In the genomic region with DNA sequence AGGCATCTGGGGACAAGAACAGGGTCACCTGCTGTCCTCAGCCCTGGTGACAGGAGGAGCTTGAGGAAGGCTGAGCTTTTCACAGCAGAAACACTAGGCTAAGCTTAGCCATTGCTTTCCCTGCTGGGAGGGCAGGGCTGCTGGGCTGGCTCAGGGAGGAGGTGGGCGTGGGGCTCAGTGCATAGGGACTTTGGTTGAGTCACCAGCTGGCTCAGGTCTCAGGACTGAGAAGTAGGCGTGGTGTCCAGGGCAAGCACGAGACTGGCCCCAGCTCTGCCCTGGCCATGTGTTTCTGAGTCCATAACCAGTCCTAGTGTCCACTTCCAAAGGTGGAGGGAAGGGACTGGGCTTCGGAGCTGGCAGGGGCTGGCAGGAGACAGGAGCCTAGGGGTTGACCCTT, we compare ENCODE assay signal across 13 mouse cellular contexts. TPM values are rescaled to one million over a fixed set of nuclear protein-coding genes. Genes with fewer than 3 reads are reported as not detected.
DNase-seq lines count a peak whose midpoint lies in the region; ATAC-seq lines count a peak whose summit lies in the region.
"Had no signal": no experiment of that assay in that cellular context is flagged by ENCODE, and none has a peak within 500 bp of the region (broad histone marks: within the 10 kb centered on the region; RNA-seq: fewer than 3 reads in every experiment).

No protein-coding gene starts in this region.

- no peaks in the 10 kb centered on the region for H3K9me3 ChIP-seq in forebrain, embryonic 12.5 days
- no peaks in the 10 kb centered on the region for H3K9me3 ChIP-seq in forebrain, embryonic 14.5 days (replicated peaks; ENCODE audit: control insufficient read depth, low read length)
- H3K9me3 ChIP-seq: forebrain, embryonic 10.5 days; G1E; heart, embryonic 15.5 days; liver, embryonic 13.5 days had no signal

- H3K27ac ChIP-seq in forebrain, embryonic 12.5 days = no peak overlapping the region
- no peak overlapping the region for H3K27ac ChIP-seq in forebrain, embryonic 14.5 days (ENCODE audit: low read depth, low read length)
- H3K27ac ChIP-seq: forebrain, embryonic 10.5 days; heart, embryonic 15.5 days; liver, embryonic 13.5 days had no signal

- no peak overlapping the region for H3K4me2 ChIP-seq in forebrain, embryonic 12.5 days
- H3K4me2 ChIP-seq in forebrain, embryonic 14.5 days (ENCODE audit: low read length) = no peak overlapping the region
- H3K4me2 ChIP-seq: heart, embryonic 15.5 days; liver, embryonic 13.5 days had no signal

- 87% methylated on average over 4 of the region's 4 CpGs for WGBS in forebrain, embryonic 12.5 days
- 82% methylated on average over 4 of the region's 4 CpGs for WGBS in forebrain, embryonic 14.5 days

- DNase-seq in lung, postnatal 10 days = peak; percentile 44
- DNase-seq in lung, postnatal 4 days = no peak
- peak; percentile 82 for DNase-seq in adrenal gland, postnatal 14 days
- DNase-seq in heart, postnatal 25 days (ENCODE audit: low spot score) = peak; percentile 61
- DNase-seq in urinary bladder, postnatal 4 days (ENCODE audit: low spot score in 2 of 2) = peak; percentile 60 to 76
- no peak for DNase-seq in forebrain, embryonic 14.5 days (ENCODE audit: low spot score)
- DNase-seq: layer of hippocampus, postnatal 36 days; liver, embryonic 13.5 days had no signal

- H3K9ac ChIP-seq in forebrain, embryonic 12.5 days = no peak overlapping the region
- H3K9ac ChIP-seq in forebrain, embryonic 14.5 days (ENCODE audit: low read length) = no peak overlapping the region
- H3K9ac ChIP-seq: heart, embryonic 15.5 days; liver, embryonic 13.5 days had no signal

- no peak overlapping the region for H3K4me3 ChIP-seq in forebrain, embryonic 12.5 days (replicated peaks)
- no peak overlapping the region for H3K4me3 ChIP-seq in forebrain, embryonic 14.5 days (ENCODE audit: low read depth, low read length)
- H3K4me3 ChIP-seq: forebrain, embryonic 10.5 days; heart, embryonic 15.5 days; liver, embryonic 13.5 days had no signal

- H3K36me3 ChIP-seq in forebrain, embryonic 12.5 days (replicated peaks) = peaks cover 55% of the 10 kb centered on the region
- H3K36me3 ChIP-seq in forebrain, embryonic 14.5 days (ENCODE audit: control insufficient read depth, insufficient read depth, low read length) = peaks cover 66% of the 10 kb centered on the region
- H3K36me3 ChIP-seq: G1E; heart, embryonic 15.5 days; liver, embryonic 13.5 days had no signal

- no peak for ATAC-seq in forebrain, embryonic 12.5 days (ENCODE audit: low FRiP score)
- no peak for ATAC-seq in forebrain, embryonic 14.5 days
- ATAC-seq: midbrain, embryonic 16.5 days had no signal

- intact Hi-C loops in heart, postnatal 25 days (cut with DNase I) = no loop called here

- peaks cover 11% of the 10 kb centered on the region for H3K4me1 ChIP-seq in forebrain, embryonic 12.5 days
- no peaks in the 10 kb centered on the region for H3K4me1 ChIP-seq in forebrain, embryonic 14.5 days (ENCODE audit: control insufficient read depth, insufficient read depth, low read length)
- H3K4me1 ChIP-seq: liver, embryonic 13.5 days had no signal

- H3K27me3 ChIP-seq in forebrain, embryonic 12.5 days = no peaks in the 10 kb centered on the region
- no peaks in the 10 kb centered on the region for H3K27me3 ChIP-seq in forebrain, embryonic 14.5 days (replicated peaks; ENCODE audit: control insufficient read depth, insufficient read depth, low read length)
- H3K27me3 ChIP-seq: heart, embryonic 15.5 days had no signal

RNA-seq across cellular contexts. Expression of a gene that starts 12.6 kb away (rescaled TPM):
- 82.2 and 85.0 TPM in 2 replicates for total RNA-seq in adrenal gland, postnatal 14 days (2021)
- total RNA-seq in heart, postnatal 25 days (2021) = 10 to 100 TPM; 36.0 to 39.8 TPM
- polyA plus RNA-seq in forebrain, embryonic 12.5 days (2016; fragmentation: Nextera tagmentation; extraction: Ambion mirVana) = 40.4 and 46.9 TPM in 2 replicates
- polyA plus RNA-seq in forebrain, embryonic 14.5 days (2014; fragmentation: Nextera tagmentation; extraction: Ambion mirVana) = 29.3 and 38.7 TPM in 2 replicates

RNA-seq across cellular contexts. Expression of a gene that starts 25.4 kb away (rescaled TPM):
- total RNA-seq in adrenal gland, postnatal 14 days (2021) = 37.0 and 44.4 TPM in 2 replicates
- total RNA-seq in heart, postnatal 25 days (2021) = 10 to 100 TPM; 15.6 to 16.9 TPM
- 53.5 and 56.4 TPM in 2 replicates for polyA plus RNA-seq in forebrain, embryonic 12.5 days (2016; fragmentation: Nextera tagmentation; extraction: Ambion mirVana)
- polyA plus RNA-seq in forebrain, embryonic 14.5 days (2014; fragmentation: Nextera tagmentation; extraction: Ambion mirVana) = 63.4 and 73.8 TPM in 2 replicates

RNA-seq across cellular contexts. Expression of a gene that starts 33.6 kb away (rescaled TPM):
- 554 and 561 TPM in 2 replicates for total RNA-seq in adrenal gland, postnatal 14 days (2021)
- 100 to 1,000 TPM; 188 to 192 TPM for total RNA-seq in heart, postnatal 25 days (2021)
- polyA plus RNA-seq in forebrain, embryonic 12.5 days (2016; fragmentation: Nextera tagmentation; extraction: Ambion mirVana) = 216 and 321 TPM in 2 replicates
- polyA plus RNA-seq in forebrain, embryonic 14.5 days (2014; fragmentation: Nextera tagmentation; extraction: Ambion mirVana) = 89.0 and 98.0 TPM in 2 replicates

RNA-seq across cellular contexts. Expression of a gene that starts 46.4 kb away (rescaled TPM):
- total RNA-seq in adrenal gland, postnatal 14 days (2021) = 4.4 and 6.2 TPM in 2 replicates
- total RNA-seq in heart, postnatal 25 days (2021) = 1 to 10 TPM in 1 of 2 experiments, under 1 TPM in 1; 0.75 to 1.4 TPM
- 51.7 and 53.6 TPM in 2 replicates for polyA plus RNA-seq in forebrain, embryonic 12.5 days (2016; fragmentation: Nextera tagmentation; extraction: Ambion mirVana)
- polyA plus RNA-seq in forebrain, embryonic 14.5 days (2014; fragmentation: Nextera tagmentation; extraction: Ambion mirVana) = 101 and 109 TPM in 2 replicates

Comparison
In these comparisons a context has a peak if more than half of its experiments do, and no peak if none do; other contexts are left out.
1. DNase-seq: peak in lung, postnatal 10 days (single experiment), adrenal gland, postnatal 14 days (single experiment), heart, postnatal 25 days (single experiment) and urinary bladder, postnatal 4 days (2 of 2); none in lung, postnatal 4 days (0 of 2) and forebrain, embryonic 14.5 days (single experiment).